Comparison of ENCODE assay signal across 12 mouse cellular contexts in genomic region chr6:5935587-5936353, GRCm38 (mm10).
DNase-seq lines count a peak whose midpoint lies in the region; ATAC-seq lines count a peak whose summit lies in the region.
"Had no signal": no experiment of that assay in that cellular context is flagged by ENCODE, and none has a peak within 500 bp of the region (broad histone marks: within the 10 kb centered on the region; RNA-seq: fewer than 3 reads in every experiment).

No protein-coding gene starts in this region.

- WGBS in midbrain, embryonic 14.5 days, result 82% methylated on average over 8 of the region's 8 CpGs
- 77% methylated on average over 8 of the region's 8 CpGs for WGBS in midbrain, embryonic 15.5 days

- no peaks in the 10 kb centered on the region for H3K27me3 ChIP-seq in midbrain, embryonic 14.5 days (ENCODE audit: control insufficient read depth, insufficient read depth, low read length)
- H3K27me3 ChIP-seq in midbrain, embryonic 15.5 days (replicated peaks), result no peaks in the 10 kb centered on the region
- H3K27me3 ChIP-seq: liver, embryonic 15.5 days; megakaryocyte, embryonic 14.5 days had no signal

- no peak overlapping the region for H3K4me3 ChIP-seq in midbrain, embryonic 14.5 days (replicated peaks; ENCODE audit: low read depth, low read length)
- no peak overlapping the region for H3K4me3 ChIP-seq in midbrain, embryonic 15.5 days
- H3K4me3 ChIP-seq: left cerebral cortex, adult 2 months; liver, embryonic 15.5 days; megakaryocyte, embryonic 14.5 days had no signal

- no peaks in the 10 kb centered on the region for H3K9me3 ChIP-seq in midbrain, embryonic 14.5 days (ENCODE audit: control insufficient read depth, low read length)
- no peaks in the 10 kb centered on the region for H3K9me3 ChIP-seq in midbrain, embryonic 15.5 days
- H3K9me3 ChIP-seq: liver, embryonic 15.5 days; megakaryocyte, embryonic 14.5 days had no signal

- no peaks in the 10 kb centered on the region for H3K36me3 ChIP-seq in midbrain, embryonic 14.5 days (ENCODE audit: control insufficient read depth, insufficient read depth, low read length)
- no peaks in the 10 kb centered on the region for H3K36me3 ChIP-seq in midbrain, embryonic 15.5 days (replicated peaks)
- H3K36me3 ChIP-seq: liver, embryonic 15.5 days had no signal

- no peak overlapping the region for H3K4me2 ChIP-seq in midbrain, embryonic 14.5 days (ENCODE audit: low read length)
- H3K4me2 ChIP-seq in midbrain, embryonic 15.5 days, result no peak overlapping the region
- H3K4me2 ChIP-seq: liver, embryonic 15.5 days had no signal

- DNase-seq in midbrain, embryonic 14.5 days, result peak; percentile 7
- DNase-seq in cerebellum, adult 11-12 months, result peak; percentile 74
- DNase-seq in cerebellum, postnatal 36 days, result peak; percentile 62 to 71
- peak; percentile 13 for DNase-seq in mesoderm, embryonic 11.5 days (ENCODE audit: low read depth, low spot score)
- no peak for DNase-seq in lung, postnatal 25 days (ENCODE audit: low spot score)
- no peak for DNase-seq in right cerebral cortex, postnatal 25 days
- DNase-seq: kidney, postnatal 14 days had no signal

- no peak overlapping the region for H3K27ac ChIP-seq in midbrain, embryonic 14.5 days (replicated peaks; ENCODE audit: low read depth, low read length)
- no peak overlapping the region for H3K27ac ChIP-seq in midbrain, embryonic 15.5 days
- H3K27ac ChIP-seq: left cerebral cortex, adult 2 months; liver, embryonic 15.5 days had no signal

- H3K9ac ChIP-seq in midbrain, embryonic 14.5 days (replicated peaks; ENCODE audit: low read length), result no peak overlapping the region
- no peak overlapping the region for H3K9ac ChIP-seq in midbrain, embryonic 15.5 days
- H3K9ac ChIP-seq: liver, embryonic 15.5 days had no signal

- no peak for ATAC-seq in midbrain, embryonic 14.5 days (ENCODE audit: low FRiP score, low TSS enrichment)
- no peak for ATAC-seq in midbrain, embryonic 15.5 days (replicated peaks)
- ATAC-seq: activated CD4-positive, CD25-positive, alpha-beta regulatory T cell, adult 4 months had no signal

- H3K4me1 ChIP-seq in midbrain, embryonic 14.5 days (ENCODE audit: control insufficient read depth, insufficient read depth, low read length), result no peaks in the 10 kb centered on the region
- H3K4me1 ChIP-seq in midbrain, embryonic 15.5 days, result no peaks in the 10 kb centered on the region
- H3K4me1 ChIP-seq: liver, embryonic 15.5 days; megakaryocyte, embryonic 14.5 days had no signal

Comparison
In these comparisons a context has a peak if more than half of its experiments do, and no peak if none do; other contexts are left out.
1. DNase-seq: peak in midbrain, embryonic 14.5 days (single experiment), cerebellum, adult 11-12 months (single experiment), cerebellum, postnatal 36 days (2 of 2) and mesoderm, embryonic 11.5 days (single experiment); none in lung, postnatal 25 days (single experiment) and right cerebral cortex, postnatal 25 days (single experiment).